Mouse (Mus musculus) bone marrow macrophage, adult 2 months (primary cell): ENCODE results near the gene Coq5. TPM values are rescaled to one million over a fixed set of nuclear protein-coding genes. Genes with fewer than 3 reads are reported as not detected.

ENCODE experiments used
- H3K27ac ChIP-seq: 2 replicates; pipeline ENCODE4 v1.5.1; 2012; ENCODE audit warnings: low read depth, low read length; ENCODE audit not compliant: insufficient read depth
- H3K4me1 ChIP-seq: 2 replicates; pipeline ENCODE4 v1.6.1; 2012; ENCODE audit warnings: low read length; ENCODE audit not compliant: control insufficient read depth, insufficient read depth
- H3K4me3 ChIP-seq: 2 replicates; pipeline ENCODE4 v1.5.1; 2012; ENCODE audit warnings: mild to moderate bottlenecking, low read length, moderate library complexity; ENCODE audit not compliant: insufficient read depth
- CTCF ChIP-seq: IDR thresholded peaks from 2 replicates; pipeline ENCODE4 v1.5.1; 2012; ENCODE audit warnings: low read depth, mild to moderate bottlenecking, low read length, moderate library complexity
- POLR2A ChIP-seq: IDR thresholded peaks from 2 replicates; pipeline ENCODE4 v1.6.1; 2012; ENCODE audit warnings: mild to moderate bottlenecking, low read depth, low read length, borderline replicate concordance
- polyA plus RNA-seq: library from polyadenylated mRNA; stranded (reverse); fragments of >200 nt; gene quantifications from 2 replicates; pipeline ENCODE4 v1.2.4, GENCODE M21; 2012; ENCODE audit not compliant: missing spikeins, insufficient read depth, insufficient read length

Gene Coq5
- polyA plus RNA-seq, 1 experiment, result 21.4 TPM

DNA sequence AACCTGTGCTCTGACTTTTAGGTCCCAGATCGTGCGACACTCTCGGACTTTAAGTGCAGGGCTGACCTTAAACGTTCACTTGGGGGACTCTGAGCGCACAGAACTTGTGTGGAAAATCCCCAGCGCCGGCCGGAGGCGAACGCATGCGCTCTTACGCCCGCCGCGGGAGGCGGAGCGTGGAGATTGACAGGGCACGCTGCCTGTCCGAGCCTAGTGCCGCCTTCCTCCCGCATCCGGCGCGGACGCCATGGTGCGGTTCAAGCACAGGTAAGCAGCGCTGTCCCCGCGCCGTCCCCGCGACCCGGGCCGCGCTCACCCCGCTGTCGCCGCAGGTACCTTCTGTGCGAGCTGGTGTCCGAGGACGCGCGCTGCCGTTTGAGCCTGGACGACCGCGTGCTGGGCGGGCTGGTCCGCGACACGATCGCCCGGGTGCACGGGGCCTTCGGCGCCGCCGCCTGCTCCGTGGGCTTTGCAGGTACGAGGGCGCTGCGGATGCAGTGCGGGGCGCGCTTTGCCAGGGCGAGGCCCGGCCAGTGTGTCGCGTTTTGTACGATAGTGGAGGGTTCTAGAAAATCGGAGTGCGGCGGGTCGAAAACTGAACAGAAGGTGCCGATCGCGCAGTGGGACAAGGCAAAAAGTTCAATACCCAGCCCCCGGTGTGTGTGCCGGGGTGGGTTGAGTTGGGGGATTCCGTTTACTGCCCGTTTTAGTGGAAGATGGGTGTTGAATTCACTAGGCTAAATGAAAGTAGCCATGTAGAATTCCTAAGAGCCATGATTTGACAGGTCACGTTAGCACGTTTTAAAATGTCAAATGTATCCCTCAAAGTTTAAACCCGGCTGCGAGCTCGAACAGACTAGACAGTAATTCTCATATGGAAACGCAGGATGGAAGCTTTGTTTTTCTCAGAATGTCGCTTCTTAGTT, 41.4 kb upstream of the Coq5 start:
- peak overlapping the region; percentile 74 for H3K4me3 ChIP-seq
- TF ChIP-seq CTCF, result no peak
- TF ChIP-seq POLR2A, result no peak
- peaks cover 5% of the 10 kb centered on the region for H3K4me1 ChIP-seq
- H3K27ac ChIP-seq, result peak overlapping the region; percentile 50

DNA sequence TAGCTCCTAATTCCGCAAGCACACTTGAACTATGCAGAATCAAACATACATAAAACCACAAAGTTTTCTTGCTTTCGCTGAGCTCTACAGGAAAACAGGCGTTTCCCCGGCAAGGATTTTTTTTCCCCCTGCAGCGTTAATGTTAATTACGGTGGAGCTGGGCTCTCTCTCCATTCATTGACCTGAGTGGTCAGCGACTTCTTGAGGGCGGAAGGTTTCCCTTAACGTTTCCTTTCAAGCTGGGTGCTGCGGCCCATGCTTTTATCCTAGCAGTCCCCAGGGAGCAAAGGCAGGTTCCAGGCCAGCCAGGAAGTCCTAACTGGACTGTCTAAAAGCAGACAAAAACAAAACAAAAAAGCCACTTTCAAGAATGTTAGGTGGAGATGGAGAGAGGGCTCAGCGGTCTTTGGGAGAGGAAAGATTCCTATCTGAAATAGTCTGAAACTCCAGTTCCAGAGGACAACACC, 40.7 kb upstream of the Coq5 start:
- no peak for TF ChIP-seq CTCF
- TF ChIP-seq POLR2A, result no peak
- Histone ChIP-seq H3K4me3 (peak overlapping the region; percentile 74), H3K4me1 (peaks cover 5% of the 10 kb centered on the region), H3K27ac (no peak overlapping the region)

DNA sequence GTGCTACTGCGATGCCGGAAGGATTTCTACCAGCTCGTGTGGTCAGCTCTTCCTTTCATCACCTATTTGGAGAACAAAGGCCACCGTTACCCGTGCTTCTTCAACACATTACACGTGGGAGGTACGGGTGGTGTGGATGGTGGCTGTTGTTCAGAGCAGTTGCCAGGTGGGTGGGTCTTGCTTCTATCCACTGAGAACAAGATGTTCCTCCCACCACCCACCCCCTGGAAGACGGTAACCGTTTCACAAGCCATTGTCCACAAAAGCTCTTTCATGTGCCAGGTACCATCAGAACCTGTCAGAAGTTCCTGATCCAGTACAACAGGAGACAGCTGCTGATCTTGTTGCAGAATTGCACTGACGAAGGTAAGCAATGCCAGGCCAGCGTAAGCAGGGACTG, 39.3 kb upstream of the Coq5 start:
- no peak overlapping the region for H3K4me3 ChIP-seq
- peaks cover 5% of the 10 kb centered on the region for H3K4me1 ChIP-seq
- no peak for TF ChIP-seq CTCF
- no peak for TF ChIP-seq POLR2A

DNA sequence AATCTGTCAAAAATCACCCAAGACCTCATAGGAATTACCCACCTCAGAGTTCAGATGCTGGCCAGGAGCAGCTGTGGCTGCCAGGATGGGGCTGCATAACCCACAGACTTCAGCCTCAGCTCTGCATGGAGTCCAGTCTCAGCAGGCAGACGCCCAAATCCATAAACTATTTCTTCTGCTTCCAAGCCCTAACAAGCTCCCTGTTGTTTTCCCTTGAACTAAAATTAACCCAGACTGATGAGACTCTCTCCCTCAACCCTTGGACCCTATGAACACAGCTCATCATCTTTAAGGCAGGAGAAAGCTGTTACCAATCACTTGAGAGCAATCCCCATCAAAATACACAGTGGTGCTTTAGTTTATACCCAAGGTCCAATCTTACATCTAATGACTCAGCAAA, 24.0 kb upstream of the Coq5 start:
- TF ChIP-seq CTCF (no peak), POLR2A (no peak)
- H3K27ac ChIP-seq, result no peak overlapping the region
- no peak overlapping the region for H3K4me3 ChIP-seq

More for the DNA sequence above, 39.3 kb upstream of the Coq5 start:
- H3K27ac ChIP-seq, result no peak overlapping the region

DNA sequence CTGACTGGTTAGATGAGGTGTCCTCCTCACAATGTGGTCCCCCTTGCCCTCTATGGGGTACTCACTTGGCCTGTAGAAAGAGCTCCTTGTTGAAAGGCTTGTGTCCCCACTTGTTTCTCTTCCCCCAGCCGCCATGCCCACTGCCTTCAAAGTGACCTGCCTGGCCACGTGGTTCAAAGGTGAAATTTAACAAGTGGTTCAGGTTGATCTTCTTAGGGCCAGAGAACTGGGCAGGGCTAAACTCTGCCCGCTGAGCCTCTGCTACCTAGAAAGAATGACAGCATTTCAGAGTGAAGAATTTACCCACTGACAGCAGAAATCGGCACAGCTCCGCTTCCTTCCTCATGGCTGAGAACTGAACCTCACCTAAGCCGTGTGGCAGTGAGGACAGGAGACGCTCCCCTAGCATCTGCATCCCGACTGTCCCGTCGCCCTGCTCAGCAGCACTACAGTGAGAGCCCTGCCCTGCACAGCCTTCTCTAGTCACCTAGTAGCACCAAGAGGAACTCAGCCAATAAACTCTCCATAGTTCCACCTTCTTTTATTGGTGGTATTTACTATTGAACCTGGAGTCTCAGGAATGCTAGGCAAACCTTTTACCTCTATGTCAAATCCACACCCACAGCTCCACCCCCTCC, 22.4 kb upstream of the Coq5 start:
- TF ChIP-seq POLR2A (no peak), CTCF (no peak)
- peaks cover 14% of the 10 kb centered on the region for H3K4me1 ChIP-seq

More for the DNA sequence above, 24.0 kb upstream of the Coq5 start:
- H3K4me1 ChIP-seq, result peaks cover 6% of the 10 kb centered on the region

DNA sequence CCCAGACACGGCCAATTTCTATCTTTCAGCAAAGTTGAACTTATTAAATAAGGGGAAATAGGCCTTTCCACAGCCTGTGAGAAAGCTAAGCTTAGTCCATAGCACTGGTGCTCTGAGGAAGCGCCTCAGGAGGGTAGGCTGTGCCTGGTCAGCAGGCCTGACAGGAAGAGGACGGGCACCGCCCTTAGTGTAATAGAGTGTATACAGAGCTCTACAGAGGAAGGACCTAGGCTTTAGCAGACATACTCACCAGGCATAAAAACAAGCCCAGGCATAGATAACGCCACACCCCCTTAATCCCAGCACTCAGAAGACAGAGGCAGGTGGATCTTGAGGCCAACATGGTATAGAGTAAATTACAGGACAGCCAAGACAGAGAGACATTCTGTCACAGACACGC, 19.1 kb upstream of the Coq5 start:
- H3K4me1 ChIP-seq, result peaks cover 20% of the 10 kb centered on the region
- no peak for TF ChIP-seq POLR2A
- no peak for TF ChIP-seq CTCF
- peak overlapping the region; percentile 79 for H3K27ac ChIP-seq
- H3K4me3 ChIP-seq, result no peak overlapping the region

More for the DNA sequence above, 22.4 kb upstream of the Coq5 start:
- no peak overlapping the region for H3K4me3 ChIP-seq
- no peak overlapping the region for H3K27ac ChIP-seq

DNA sequence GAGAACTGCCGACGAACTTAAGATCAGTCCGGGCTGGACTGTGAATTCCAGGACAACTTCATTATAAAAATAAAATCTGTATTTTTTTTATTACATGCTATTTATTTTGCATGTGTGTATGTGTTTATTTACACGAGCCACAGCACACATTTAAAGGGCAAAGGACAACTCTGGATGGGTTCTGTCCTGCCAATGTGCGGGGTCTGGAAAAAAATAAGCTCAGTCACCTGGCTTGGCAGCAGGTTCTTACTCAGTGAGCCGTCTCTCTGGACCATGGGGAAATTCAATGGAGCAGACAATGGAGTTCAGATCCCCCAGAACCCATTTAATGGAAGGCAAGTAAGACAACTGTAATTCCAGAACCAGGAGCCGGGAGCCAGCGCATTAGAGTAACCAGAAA, 18.3 kb upstream of the Coq5 start:
- Histone ChIP-seq H3K4me1 (peaks cover 24% of the 10 kb centered on the region), H3K4me3 (no peak overlapping the region), H3K27ac (no peak overlapping the region; the same call in 1 of the 2 replicates)
- TF ChIP-seq CTCF, result no peak

DNA sequence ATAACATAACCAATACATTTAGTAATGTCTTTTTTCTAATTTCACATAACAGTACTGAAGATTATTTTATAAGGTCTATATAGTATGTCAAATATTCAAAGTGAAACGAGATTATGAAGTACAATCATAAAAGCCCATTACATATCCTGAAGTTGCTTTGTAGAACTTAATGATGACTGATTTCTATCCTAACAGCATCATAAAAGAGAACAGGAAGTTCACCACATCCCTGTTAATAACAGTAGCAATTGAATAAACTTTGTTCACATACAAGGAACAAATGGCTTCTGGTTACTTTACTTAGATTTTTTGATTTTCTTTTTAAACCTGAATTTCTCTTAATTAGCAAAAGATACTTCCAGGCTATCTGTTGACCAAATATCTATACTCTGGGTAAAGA, 17.6 kb upstream of the Coq5 start:
- no peak overlapping the region for H3K27ac ChIP-seq
- peaks cover 31% of the 10 kb centered on the region for H3K4me1 ChIP-seq
- TF ChIP-seq POLR2A (no peak), CTCF (no peak)
- H3K4me3 ChIP-seq, result no peak overlapping the region

DNA sequence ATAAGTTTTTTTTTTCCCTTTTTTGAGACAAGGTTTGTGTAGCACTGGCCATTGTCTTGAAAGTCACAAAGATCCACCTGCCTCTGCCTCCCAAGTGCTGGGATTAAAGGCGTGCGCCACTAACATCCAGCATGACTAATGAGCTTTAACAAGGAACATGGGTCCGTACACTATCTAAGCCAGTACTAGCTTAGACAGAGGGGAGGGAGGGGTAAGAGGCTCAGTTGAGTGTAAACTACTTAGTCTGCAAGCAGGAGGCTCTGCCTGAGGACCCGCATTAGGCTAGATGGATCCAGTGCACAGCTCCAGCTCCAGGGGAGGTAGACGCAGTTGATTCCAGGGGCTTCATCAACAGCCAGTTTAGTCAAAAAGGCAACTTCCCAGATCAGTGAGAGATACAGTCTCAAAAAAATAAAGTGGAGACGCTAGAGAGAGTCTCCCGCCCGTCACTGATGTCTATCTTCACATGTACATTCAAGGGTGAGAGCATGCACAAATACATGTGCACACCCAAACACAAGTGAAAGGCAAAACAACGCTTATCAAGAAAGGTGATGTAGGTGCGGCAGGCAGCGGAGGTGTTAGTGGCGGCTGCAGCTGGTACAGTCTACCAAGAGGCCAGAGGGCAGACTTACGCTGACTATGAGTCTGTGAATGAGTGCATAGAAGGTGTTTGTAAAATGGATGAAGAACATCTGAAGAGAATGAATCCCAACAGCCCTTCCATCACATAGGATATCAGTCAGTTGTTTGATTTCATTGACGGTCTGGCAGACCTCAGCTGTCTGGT, 16.8 kb upstream of the Coq5 start:
- Histone ChIP-seq H3K27ac (no peak overlapping the region), H3K4me3 (no peak overlapping the region), H3K4me1 (peaks cover 38% of the 10 kb centered on the region)
- no peak for TF ChIP-seq POLR2A
- TF ChIP-seq CTCF, result no peak
